Mouse (Mus musculus) left cerebral cortex, adult 11 months (tissue): ENCODE measurements at regions not wholly inside any gene's neighbourhood (a gene's known extent, or its start where the extent isn't known, plus 50 kb on each side); places are given as distances from the start of the nearest gene placed in this dataset.

Experiments used
- DNase-seq: peaks from one replicate; pipeline ENCODE4 v3.0.0; 2022; ENCODE audit warnings: low spot score

- peak; percentile 4 for DNase-seq
Observed at GRCm38 (mm10) chr5:54741440-54741839, 743.1 kb downstream of the Stim2 start.

- DNase-seq, result no peak
Observed at GRCm38 (mm10) chr5:54746973-54747372, 748.7 kb downstream of the Stim2 start.

- DNase-seq, result no peak
Observed at GRCm38 (mm10) chr5:54753372-54753771, 755.1 kb downstream of the Stim2 start.

DNA sequence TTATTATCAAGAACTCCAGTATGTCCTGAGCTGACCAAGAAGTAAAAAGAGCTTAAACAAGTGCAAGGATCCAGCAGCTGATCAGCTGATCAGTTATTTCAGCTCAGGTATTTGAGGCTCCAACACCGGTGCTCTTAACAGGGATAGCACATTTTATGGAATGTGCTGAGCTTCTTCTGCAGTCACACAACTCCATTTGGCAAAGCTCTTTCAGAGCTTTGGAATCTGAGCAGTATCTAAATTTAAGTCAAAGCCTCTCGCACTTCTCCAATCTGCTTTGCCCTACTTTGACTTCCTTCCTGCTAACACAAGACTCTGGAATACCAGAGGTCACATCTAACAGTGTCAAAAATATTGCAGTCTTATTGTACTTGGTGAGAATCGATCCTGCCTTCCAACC is 761.4 kb downstream of the Stim2 start:
- DNase-seq, result peak; percentile 3

DNA sequence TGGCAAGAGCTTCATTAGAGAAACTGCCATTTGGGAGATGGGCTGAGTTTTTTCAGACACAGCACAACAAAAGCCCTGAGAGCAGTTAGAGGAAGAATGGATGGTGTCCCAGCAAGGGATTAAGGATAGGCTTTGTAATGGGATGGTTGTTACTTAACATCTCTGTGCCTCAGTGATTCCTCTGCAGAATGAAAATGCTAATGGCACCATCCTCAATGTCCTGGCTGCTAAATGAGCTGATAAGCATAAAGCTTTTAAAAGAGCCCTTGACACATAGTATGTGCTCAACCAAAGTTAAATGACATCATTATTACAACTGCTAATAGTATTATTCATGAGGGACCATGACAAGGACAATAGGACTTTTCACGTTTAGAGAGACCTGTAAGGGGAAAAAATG is 764.7 kb downstream of the Stim2 start:
- DNase-seq, result no peak

- DNase-seq, result peak; percentile 57
Observed at GRCm38 (mm10) chr5:54796953-54797450, 798.7 kb downstream of the Stim2 start.

DNA sequence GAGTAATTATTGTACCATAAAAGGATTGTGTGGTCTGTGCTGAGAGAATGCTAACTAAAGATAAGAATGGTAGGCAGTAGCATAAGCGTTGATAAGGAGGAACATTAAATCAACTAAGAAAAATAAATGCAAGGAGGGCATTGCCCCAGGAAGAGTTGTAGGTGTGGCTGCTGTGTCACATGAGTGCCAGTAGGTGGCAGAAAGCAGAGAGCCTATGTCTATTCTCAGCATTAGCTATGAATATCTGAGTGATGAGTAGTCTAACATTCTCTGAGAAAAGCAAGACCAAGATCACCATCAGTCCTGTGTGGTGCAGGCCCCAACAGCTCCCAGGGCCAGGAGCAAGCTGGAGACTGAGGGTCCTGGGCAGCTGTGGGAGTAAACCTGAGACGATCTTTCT is 828.8 kb downstream of the Stim2 start:
- DNase-seq, result no peak
